Mouse (Mus musculus) hindbrain, embryonic 11.5 days (tissue): ENCODE measurements at regions not wholly inside any gene's neighbourhood (a gene's known extent, or its start where the extent isn't known, plus 50 kb on each side); places are given as distances from the start of the nearest gene placed in this dataset.

Experiments
- ATAC-seq: fragments of 200-750 bp; cut with Nextera tagmentation; 2 replicates; pipeline ENCODE4 v1.8.0; 2017; ENCODE audit warnings: mild to moderate bottlenecking, moderate TSS enrichment, moderate library complexity; ENCODE audit not compliant: low FRiP score
- DNase-seq: peaks from one replicate; pipeline ENCODE4 v3.0.0-alpha.2; 2015; ENCODE audit warnings: low spot score
- H3K27ac ChIP-seq: fragments of 300-500 bp; sonication (generic); 2 replicates; pipeline ENCODE4 v1.5.1; 2014; ENCODE audit warnings: mild to moderate bottlenecking, low read depth, low read length
- H3K27me3 ChIP-seq: fragments of 300-500 bp; sonication (generic); 2 replicates; pipeline ENCODE4 v1.6.1; 2014; ENCODE audit warnings: mild to moderate bottlenecking, low read length, moderate library complexity, mixed read lengths; ENCODE audit not compliant: control insufficient read depth, insufficient read depth
- H3K36me3 ChIP-seq: fragments of 300-500 bp; sonication (generic); 2 replicates; pipeline ENCODE4 v1.6.1; 2014; ENCODE audit warnings: mild to moderate bottlenecking, low read length, moderate library complexity, mixed read lengths; ENCODE audit not compliant: control insufficient read depth, insufficient read depth
- H3K4me1 ChIP-seq: fragments of 300-500 bp; sonication (generic); replicated peaks from 2 replicates; pipeline ENCODE4 v1.6.1; 2014; ENCODE audit warnings: low read length, mixed read lengths; ENCODE audit not compliant: control insufficient read depth, insufficient read depth
- H3K4me2 ChIP-seq: fragments of 300-500 bp; sonication (generic); replicated peaks from 2 replicates; pipeline ENCODE4 v1.6.1; 2014; ENCODE audit warnings: mild to moderate bottlenecking, low read depth, low read length
- H3K4me3 ChIP-seq: fragments of 300-500 bp; sonication (generic); 2 replicates; pipeline ENCODE4 v1.5.1; 2014; ENCODE audit warnings: low read depth, low read length
- H3K9ac ChIP-seq: fragments of 300-500 bp; sonication (generic); 2 replicates; pipeline ENCODE4 v1.6.1; 2014; ENCODE audit warnings: low read depth, low read length
- H3K9me3 ChIP-seq: fragments of 300-500 bp; sonication (generic); 2 replicates; pipeline ENCODE4 v1.6.1; 2016; ENCODE audit warnings: low read length; ENCODE audit not compliant: control insufficient read depth
- WGBS: fragments of 180-500 bp; shearing (Covaris S2); extraction: QIAGEN DNeasy Blood & Tissue Kit; methylation state at CpG from one replicate; pipeline ENCODE4 v1.1.7; 2014; 5-methylcytosine and 5-hydroxymethylcytosine counted together

DNA sequence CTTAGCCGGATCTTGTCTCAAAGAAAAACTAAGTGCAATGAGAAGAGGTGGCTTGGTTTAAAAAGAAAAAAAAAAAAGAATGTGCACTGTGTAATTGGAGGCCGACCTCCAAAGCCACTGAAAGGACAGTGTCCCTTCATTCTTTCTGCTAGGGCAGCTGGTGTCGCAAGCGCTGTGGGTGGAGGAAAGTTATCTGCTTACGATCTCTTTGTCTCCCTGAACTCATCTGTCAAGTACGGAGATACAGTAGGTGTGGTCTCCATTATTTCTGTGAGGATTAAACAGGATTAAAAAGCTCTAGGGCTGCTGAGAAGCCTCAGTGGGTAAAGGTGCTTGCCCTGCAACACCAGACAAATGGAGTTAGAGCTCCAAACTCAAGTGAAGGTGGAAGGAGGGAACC is 126.6 kb upstream of the Jarid2 start:
- no peaks in the 10 kb centered on the region for H3K9me3 ChIP-seq
- H3K9ac ChIP-seq = no peak overlapping the region

DNA sequence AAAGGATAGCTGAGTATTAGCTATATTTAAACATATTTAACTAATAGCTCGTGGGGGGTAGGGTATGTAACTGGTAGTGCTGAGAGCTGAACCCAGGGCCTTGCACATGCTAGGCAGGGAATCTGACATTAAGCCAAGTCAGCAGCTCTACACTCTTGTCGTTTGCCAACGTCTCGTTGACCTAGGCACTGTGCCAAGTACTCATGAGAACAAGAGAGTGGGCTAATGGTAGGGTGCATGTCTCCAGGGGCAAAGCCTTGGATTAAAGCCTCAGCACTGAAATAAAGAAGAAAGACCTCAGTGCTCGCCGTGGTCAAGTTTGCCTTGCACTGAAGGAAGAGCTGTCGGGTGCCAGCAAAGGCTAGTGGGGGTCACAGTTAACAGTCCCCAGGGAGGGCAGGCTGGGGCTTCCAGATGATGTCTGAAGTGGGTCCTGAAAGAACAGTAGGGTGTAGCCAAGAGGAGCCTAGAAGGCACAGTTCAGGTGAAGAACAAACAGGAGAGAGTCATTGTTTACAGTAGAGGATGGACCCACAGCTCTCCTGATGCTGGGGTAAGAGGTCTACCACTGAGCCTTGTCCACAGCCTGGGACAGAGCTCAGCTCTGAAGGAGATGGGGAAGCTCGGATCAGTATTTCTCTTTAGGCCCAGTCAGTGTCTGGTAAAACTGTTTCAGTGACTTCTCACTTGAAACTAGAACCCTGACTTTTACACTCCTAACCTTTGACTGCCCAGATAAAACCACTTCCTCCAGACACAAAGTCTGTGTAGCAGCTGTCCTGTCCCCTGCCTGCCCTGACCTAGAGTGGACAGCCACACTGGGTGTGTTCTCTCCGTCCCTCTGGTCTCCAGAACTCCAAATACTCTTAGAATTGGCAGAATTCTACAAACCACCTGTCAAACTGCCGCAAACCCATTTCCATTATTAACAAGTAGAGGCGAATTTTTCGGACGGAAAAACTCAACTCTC is 121.7 kb upstream of the Jarid2 start:
- Histone ChIP-seq H3K27ac (no peak overlapping the region), H3K4me1 (no peaks in the 10 kb centered on the region), H3K4me3 (no peak overlapping the region), H3K9ac (no peak overlapping the region), H3K27me3 (no peaks in the 10 kb centered on the region), H3K9me3 (no peaks in the 10 kb centered on the region), H3K36me3 (no peaks in the 10 kb centered on the region), H3K4me2 (no peak overlapping the region)
- DNase-seq = no peak
- ATAC-seq = no peak
- WGBS = 88% methylated on average over 13 of the region's 13 CpGs

More for the DNA sequence above, 126.6 kb upstream of the Jarid2 start:
- H3K27ac ChIP-seq = no peak overlapping the region
- DNase-seq (no peak), ATAC-seq (no peak)
- H3K4me1 ChIP-seq = no peaks in the 10 kb centered on the region
- H3K27me3 ChIP-seq = no peaks in the 10 kb centered on the region
- no peaks in the 10 kb centered on the region for H3K36me3 ChIP-seq
- H3K4me3 ChIP-seq = no peak overlapping the region
- 29% methylated on average over 6 of the region's 6 CpGs for WGBS
- H3K4me2 ChIP-seq = no peak overlapping the region

DNA sequence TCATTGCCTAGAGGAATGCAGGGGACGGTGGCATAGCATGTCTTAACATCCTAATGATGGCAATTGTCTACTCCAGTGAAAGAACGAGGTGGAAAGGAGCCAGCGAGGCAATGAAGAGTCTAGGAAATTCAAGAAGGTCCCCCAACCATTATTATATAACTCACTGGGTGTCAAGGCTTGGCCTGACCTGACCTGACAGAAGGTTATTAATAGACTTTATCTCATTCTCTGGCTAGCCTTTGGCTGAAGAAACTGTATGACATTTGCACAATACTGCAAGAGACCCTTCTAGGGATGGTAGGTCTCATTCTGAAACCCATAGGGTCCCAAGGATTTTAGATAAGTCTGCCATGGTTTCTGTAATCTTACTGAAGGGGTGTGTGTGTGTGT is 121.0 kb upstream of the Jarid2 start:
- no peaks in the 10 kb centered on the region for H3K27me3 ChIP-seq
- H3K4me1 ChIP-seq = no peaks in the 10 kb centered on the region
- H3K4me2 ChIP-seq = no peak overlapping the region
- H3K9ac ChIP-seq = no peak overlapping the region
- WGBS = 86% methylated on average over 3 of the region's 3 CpGs
- no peaks in the 10 kb centered on the region for H3K9me3 ChIP-seq
- DNase-seq (no peak), ATAC-seq (no peak)
- H3K36me3 ChIP-seq = no peaks in the 10 kb centered on the region
- H3K27ac ChIP-seq = no peak overlapping the region
- H3K4me3 ChIP-seq = no peak overlapping the region

DNA sequence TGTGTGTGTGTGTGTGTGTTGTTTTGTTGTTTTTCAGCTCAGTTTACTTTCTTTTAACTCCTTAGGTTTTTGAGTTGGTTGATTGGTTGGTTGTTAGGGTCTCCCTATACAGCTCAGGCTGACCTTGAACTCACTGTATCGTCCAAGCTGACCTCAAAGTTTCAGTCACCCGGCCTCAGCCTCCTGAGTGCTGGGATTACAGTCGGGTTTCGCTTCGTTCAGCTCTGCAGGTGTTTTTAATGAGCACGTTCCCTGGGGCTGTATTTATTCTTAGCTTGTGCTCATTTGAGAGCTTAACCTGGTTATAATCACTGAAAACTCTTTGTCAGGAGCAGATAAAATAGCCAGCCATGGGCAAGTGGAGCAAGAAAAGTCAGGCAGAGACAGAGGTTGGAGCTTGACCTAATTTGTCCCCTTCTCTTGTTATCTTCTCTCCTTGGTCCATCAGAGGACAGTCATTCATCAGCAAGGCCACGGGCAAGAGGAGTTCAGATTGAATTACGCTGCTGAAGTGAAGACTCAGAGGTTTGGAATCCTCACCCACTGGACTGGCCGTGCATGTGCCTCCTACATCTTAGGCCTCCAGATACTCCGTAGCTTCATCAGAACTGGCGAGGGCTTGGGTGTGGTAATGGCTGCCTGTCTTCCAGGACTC is 120.5 kb upstream of the Jarid2 start:
- WGBS = 74% methylated on average over 11 of the region's 11 CpGs
- ATAC-seq = no peak
- no peaks in the 10 kb centered on the region for H3K36me3 ChIP-seq
- no peak overlapping the region for H3K4me3 ChIP-seq
- H3K27ac ChIP-seq = no peak overlapping the region
- no peak for DNase-seq
- no peaks in the 10 kb centered on the region for H3K27me3 ChIP-seq
- no peaks in the 10 kb centered on the region for H3K9me3 ChIP-seq
- H3K9ac ChIP-seq = no peak overlapping the region
- no peak overlapping the region for H3K4me2 ChIP-seq
- H3K4me1 ChIP-seq = no peaks in the 10 kb centered on the region

DNA sequence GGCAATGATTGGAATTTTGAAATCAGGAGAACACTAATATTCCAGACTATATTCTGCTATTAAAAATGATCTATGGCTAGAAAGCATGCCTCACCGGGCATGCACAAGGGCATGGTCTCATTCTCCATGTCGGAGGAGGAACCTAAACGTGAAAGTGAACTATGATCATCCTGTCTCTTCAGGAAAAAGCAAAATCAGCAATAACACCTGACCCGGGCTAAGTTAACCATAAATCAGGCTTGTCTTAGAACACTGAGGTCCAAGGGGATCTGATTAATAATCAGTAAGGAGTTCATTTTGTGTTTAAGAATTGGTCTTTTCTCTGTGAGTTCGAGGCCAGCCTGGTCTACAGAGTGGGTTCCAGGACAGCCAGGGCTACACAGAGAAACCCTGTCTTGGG is 119.7 kb upstream of the Jarid2 start:
- no peak for ATAC-seq
- no peaks in the 10 kb centered on the region for H3K36me3 ChIP-seq

DNA sequence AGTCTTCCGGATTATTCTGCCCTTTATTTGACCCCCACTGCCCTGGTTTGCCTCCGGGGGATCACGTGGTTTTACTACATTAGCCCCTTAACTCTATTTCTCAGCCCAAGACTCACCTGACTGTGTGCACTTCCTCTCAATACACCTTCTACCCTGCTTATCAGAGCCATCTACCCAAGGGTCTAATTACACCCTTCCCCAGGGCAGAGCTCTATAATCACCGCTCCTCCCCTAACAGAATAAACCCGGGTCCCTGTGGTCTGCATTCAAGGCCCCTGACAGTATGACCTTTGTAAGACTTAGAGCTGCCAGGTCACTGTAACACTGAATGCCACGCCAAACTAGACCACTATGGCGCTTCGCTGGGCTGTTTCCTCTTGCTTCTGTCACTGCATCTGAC is 113.6 kb upstream of the Jarid2 start:
- Histone ChIP-seq H3K27me3 (no peaks in the 10 kb centered on the region), H3K4me2 (no peak overlapping the region), H3K36me3 (no peaks in the 10 kb centered on the region), H3K9ac (no peak overlapping the region), H3K4me1 (no peaks in the 10 kb centered on the region), H3K27ac (no peak overlapping the region), H3K9me3 (no peaks in the 10 kb centered on the region), H3K4me3 (no peak overlapping the region)
- DNase-seq (no peak), ATAC-seq (no peak)
- 71% methylated on average over 8 of the region's 8 CpGs for WGBS

More for the DNA sequence above, 119.7 kb upstream of the Jarid2 start:
- no peaks in the 10 kb centered on the region for H3K27me3 ChIP-seq
- H3K4me2 ChIP-seq = no peak overlapping the region
- no peak overlapping the region for H3K9ac ChIP-seq
- no peaks in the 10 kb centered on the region for H3K9me3 ChIP-seq
- H3K4me3 ChIP-seq = no peak overlapping the region
- H3K27ac ChIP-seq = no peak overlapping the region
- no peak for DNase-seq
- WGBS = 88% methylated on average over 5 of the region's 5 CpGs
- no peaks in the 10 kb centered on the region for H3K4me1 ChIP-seq

DNA sequence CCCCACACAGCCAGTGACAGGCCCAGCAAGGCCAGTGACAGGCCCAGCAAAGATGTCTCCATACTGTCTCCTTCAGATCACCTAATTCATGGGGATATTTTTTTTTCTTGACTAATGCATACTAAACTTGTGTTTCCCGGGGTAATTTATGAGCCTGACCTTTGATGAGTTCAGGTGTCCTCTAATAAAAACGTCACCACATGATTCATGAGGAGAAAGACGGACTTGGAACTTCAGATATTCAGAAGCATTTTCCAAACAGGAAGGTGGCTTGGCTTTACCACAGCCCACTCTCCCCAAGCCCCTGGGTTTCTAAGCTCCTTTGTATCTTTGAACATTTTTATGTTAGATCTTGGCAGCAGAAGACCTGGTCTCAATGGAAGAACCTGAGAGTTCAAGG is 110.9 kb upstream of the Jarid2 start:
- DNase-seq = no peak

DNA sequence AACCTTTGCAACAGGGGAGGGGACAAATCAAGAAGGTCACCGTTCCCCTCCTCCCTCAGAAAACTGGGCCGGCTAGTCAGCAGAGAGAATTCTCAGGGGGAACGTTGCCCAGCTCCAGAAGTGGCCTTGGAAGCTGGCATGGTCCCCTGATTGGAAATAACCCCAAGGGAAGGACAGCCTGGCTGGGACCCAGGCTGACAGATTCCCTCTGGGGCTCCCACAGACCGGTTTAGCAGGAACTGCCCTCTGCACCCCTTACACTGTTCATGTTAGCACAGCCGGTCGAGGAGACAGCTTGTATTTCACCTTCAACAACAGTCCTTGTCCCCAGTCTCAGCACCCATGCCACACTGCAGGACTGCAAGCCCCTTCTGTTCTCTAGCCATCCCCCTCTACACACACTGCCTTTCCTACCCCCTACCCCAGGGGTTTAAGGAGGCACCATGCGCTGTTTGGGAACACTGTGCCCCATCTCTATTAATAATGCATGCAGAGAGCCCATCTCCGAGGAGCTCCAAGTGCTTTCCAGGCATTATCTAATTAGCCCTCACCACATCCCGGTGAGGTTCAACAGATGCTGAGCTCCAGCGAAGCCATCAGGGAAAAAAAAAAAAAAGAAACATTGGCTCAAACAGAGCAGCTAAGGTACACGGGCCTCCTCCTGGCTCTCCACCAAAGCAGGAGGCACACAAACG is 106.5 kb upstream of the Jarid2 start:
- no peaks in the 10 kb centered on the region; the same call in 1 of the 2 replicates for H3K4me1 ChIP-seq
- no peak for ATAC-seq
- no peak overlapping the region for H3K9ac ChIP-seq
- 43% methylated on average over 12 of the region's 12 CpGs for WGBS
- DNase-seq = no peak
- peaks cover 2% of the 10 kb centered on the region; the same call in 1 of the 2 replicates for H3K27me3 ChIP-seq
- H3K4me3 ChIP-seq = no peak overlapping the region
- no peak overlapping the region for H3K4me2 ChIP-seq
- no peaks in the 10 kb centered on the region for H3K9me3 ChIP-seq
- H3K36me3 ChIP-seq = no peaks in the 10 kb centered on the region
- no peak overlapping the region for H3K27ac ChIP-seq

More for the DNA sequence above, 110.9 kb upstream of the Jarid2 start:
- ATAC-seq = no peak
- Histone ChIP-seq H3K4me2 (no peak overlapping the region), H3K4me3 (no peak overlapping the region), H3K9me3 (no peaks in the 10 kb centered on the region), H3K27ac (no peak overlapping the region), H3K27me3 (no peaks in the 10 kb centered on the region), H3K36me3 (no peaks in the 10 kb centered on the region), H3K4me1 (no peaks in the 10 kb centered on the region; the same call in 1 of the 2 replicates), H3K9ac (no peak overlapping the region)
- WGBS = 85% methylated on average over 3 of the region's 3 CpGs
